Mouse (Mus musculus) lung, embryonic 14.5 days (tissue): Measurements from ENCODE around the gene Bmpr1b. TPM values are rescaled to one million over a fixed set of nuclear protein-coding genes. Genes with fewer than 3 reads are reported as not detected.

ENCODE experiments used
- ATAC-seq: fragments of 200-750 bp; cut with Nextera tagmentation; 2 replicates; pipeline ENCODE4 v1.8.0; 2017; ENCODE audit warnings: mild to moderate bottlenecking, moderate TSS enrichment, moderate library complexity; ENCODE audit not compliant: insufficient read depth
- DNase-seq: peaks from one replicate; pipeline ENCODE4 v3.0.0-alpha.2; 2015
- H3K27ac ChIP-seq: fragments of 300-500 bp; sonication (generic); 2 replicates; pipeline ENCODE4 v1.5.1; 2014; ENCODE audit warnings: low read depth, mild to moderate bottlenecking, moderate library complexity
- H3K27me3 ChIP-seq: fragments of 300-500 bp; sonication (generic); 2 replicates; pipeline ENCODE4 v1.6.1; 2014; ENCODE audit warnings: low read length, control low read depth; ENCODE audit not compliant: insufficient read depth
- H3K36me3 ChIP-seq: fragments of 300-500 bp; sonication (generic); 2 replicates; pipeline ENCODE4 v1.6.1; 2014; ENCODE audit warnings: control low read depth; ENCODE audit not compliant: insufficient read depth
- H3K4me1 ChIP-seq: fragments of 300-500 bp; sonication (generic); 2 replicates; pipeline ENCODE4 v1.6.1; 2014; ENCODE audit warnings: antibody characterized with exemption, control low read depth; ENCODE audit not compliant: insufficient read depth
- H3K4me2 ChIP-seq: fragments of 300-500 bp; sonication (generic); 2 replicates; pipeline ENCODE4 v1.6.1; 2014; ENCODE audit warnings: mild to moderate bottlenecking
- H3K4me3 ChIP-seq: fragments of 300-500 bp; sonication (generic); 2 replicates; pipeline ENCODE4 v1.5.1; 2014; ENCODE audit warnings: low read depth, low read length
- H3K9ac ChIP-seq: fragments of 300-500 bp; sonication (generic); 2 replicates; pipeline ENCODE4 v1.6.1; 2014
- H3K9me3 ChIP-seq: fragments of 300-500 bp; sonication (generic); 2 replicates; pipeline ENCODE4 v1.6.1; 2016; ENCODE audit warnings: low read depth, low read length, control low read depth
- CTCF ChIP-seq: IDR thresholded peaks from 2 replicates; pipeline ENCODE4 v1.5.1; 2016; ENCODE audit warnings: antibody characterized with exemption, low read depth
- WGBS: fragments of 180-500 bp; shearing (Covaris S2); extraction: QIAGEN DNeasy Blood & Tissue Kit; methylation state at CpG from one replicate; pipeline ENCODE4 v1.1.7; 2014; 5-methylcytosine and 5-hydroxymethylcytosine counted together
- polyA plus RNA-seq: library from polyadenylated mRNA; unstranded; fragments of >200 nt; fragmentation: Nextera tagmentation; extraction: Ambion mirVana; gene quantifications from 2 replicates; pipeline ENCODE4 v1.2.1, GENCODE M21; 2014

The Bmpr1b gene
- polyA plus RNA-seq, 1 experiment from 2014 or later: 6.7 TPM

DNA sequence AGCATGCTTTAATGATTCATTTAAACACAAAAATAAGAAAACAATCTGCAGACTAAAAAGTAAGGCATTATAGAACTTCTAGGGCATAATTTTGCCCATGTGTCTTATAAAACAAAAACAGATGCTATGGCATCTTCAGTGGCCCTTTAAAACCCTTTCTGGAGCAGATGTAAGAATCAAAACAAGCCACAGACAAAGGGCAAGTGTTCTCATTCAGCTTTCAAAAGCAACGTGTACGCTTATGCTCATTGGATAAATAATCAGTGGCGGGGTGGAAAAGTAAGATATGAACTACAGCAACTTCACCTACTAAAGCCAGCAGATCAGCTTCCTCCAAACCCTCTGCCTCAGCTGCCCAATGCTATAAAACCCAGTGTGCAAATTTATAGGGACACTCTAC lies 249.6 kb downstream of the Bmpr1b start:
- no peaks in the 10 kb centered on the region for H3K27me3 ChIP-seq
- no peak for TF ChIP-seq CTCF
- no peaks in the 10 kb centered on the region for H3K36me3 ChIP-seq
- no peaks in the 10 kb centered on the region for H3K4me1 ChIP-seq
- WGBS: 40% methylated on average over 3 of the region's 3 CpGs
- DNase-seq (no peak), ATAC-seq (no peak)
- no peak overlapping the region for H3K4me2 ChIP-seq
- H3K4me3 ChIP-seq: no peak overlapping the region
- H3K9ac ChIP-seq: no peak overlapping the region
- no peaks in the 10 kb centered on the region for H3K9me3 ChIP-seq
- no peak overlapping the region for H3K27ac ChIP-seq

DNA sequence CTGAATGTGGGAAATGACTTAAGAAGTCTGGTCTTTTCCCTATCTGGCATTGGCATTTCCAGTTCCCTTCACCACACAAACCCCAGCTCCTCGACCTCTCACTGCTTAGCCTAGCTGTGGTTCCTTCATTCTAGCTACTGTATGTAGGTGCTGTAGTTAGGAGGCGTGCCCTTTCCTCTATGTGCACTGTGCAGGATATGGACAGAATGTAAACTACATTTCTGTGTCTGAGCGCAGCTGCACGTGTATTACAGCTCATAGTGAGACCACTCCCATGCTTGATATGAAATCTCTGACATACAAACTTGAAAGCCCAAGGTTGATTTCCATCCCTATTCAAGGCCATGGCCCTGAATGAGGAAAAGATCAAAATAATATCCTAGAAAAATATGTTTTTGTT lies 252.1 kb downstream of the Bmpr1b start:
- Histone ChIP-seq H3K27me3 (no peaks in the 10 kb centered on the region), H3K4me3 (no peak overlapping the region), H3K36me3 (no peaks in the 10 kb centered on the region), H3K4me1 (no peaks in the 10 kb centered on the region), H3K9me3 (no peaks in the 10 kb centered on the region), H3K27ac (no peak overlapping the region), H3K9ac (no peak overlapping the region), H3K4me2 (no peak overlapping the region)
- no peak for TF ChIP-seq CTCF
- ATAC-seq (no peak), DNase-seq (no peak)
- WGBS: 57% methylated on average over 4 of the region's 4 CpGs

DNA sequence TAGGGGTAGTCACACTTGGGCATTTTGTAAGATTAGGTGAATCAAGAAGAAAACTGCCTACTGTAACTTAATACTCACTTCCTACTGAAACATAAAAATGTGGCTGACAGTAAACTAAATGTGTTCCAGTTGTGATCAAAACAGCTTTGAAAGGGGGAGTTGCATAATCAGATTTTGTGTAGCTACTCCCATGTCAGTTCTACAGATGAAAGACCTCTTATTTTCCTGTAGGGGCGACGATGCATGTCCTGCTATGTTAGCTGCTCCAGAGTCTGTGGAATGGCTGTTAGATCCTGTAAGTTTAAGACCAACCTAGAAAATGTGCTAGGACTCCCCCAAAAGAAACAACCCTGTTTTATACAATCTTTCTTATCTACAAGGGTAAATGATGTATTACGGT lies 253.2 kb downstream of the Bmpr1b start:
- no peak overlapping the region for H3K27ac ChIP-seq
- no peaks in the 10 kb centered on the region for H3K9me3 ChIP-seq
- no peak overlapping the region for H3K4me2 ChIP-seq
- DNase-seq (no peak), ATAC-seq (no peak)
- H3K4me3 ChIP-seq: no peak overlapping the region
- H3K9ac ChIP-seq: no peak overlapping the region
- TF ChIP-seq CTCF: no peak
- H3K36me3 ChIP-seq: no peaks in the 10 kb centered on the region
- H3K4me1 ChIP-seq: no peaks in the 10 kb centered on the region
- H3K27me3 ChIP-seq: no peaks in the 10 kb centered on the region
- 59% methylated on average over 3 of the region's 3 CpGs for whole genome bisulfite sequencing

DNA sequence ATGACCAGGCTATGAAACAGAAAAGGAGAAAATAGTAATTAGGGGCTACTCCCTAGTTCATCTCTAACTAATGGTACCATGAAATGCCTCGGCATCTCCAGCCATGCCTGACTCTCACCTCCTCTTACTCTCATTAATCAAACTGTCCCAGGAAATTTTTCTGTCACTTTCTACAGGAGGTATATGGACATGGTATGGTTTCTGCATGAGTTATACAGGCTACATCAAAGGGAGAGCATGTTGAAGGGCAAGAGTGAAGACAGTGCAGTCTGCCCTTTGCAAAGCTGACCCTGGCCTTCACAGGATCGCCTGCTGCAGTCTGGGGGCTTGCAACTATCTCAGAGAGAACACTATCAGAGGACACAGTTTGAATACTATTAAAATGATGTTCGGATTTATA lies 254.6 kb downstream of the Bmpr1b start:
- Histone ChIP-seq H3K9me3 (no peaks in the 10 kb centered on the region), H3K36me3 (no peaks in the 10 kb centered on the region), H3K4me3 (no peak overlapping the region), H3K4me2 (no peak overlapping the region), H3K27ac (no peak overlapping the region), H3K9ac (no peak overlapping the region), H3K27me3 (no peaks in the 10 kb centered on the region), H3K4me1 (no peaks in the 10 kb centered on the region)
- ATAC-seq: no peak
- 67% methylated on average over 3 of the region's 3 CpGs for WGBS
- no peak for DNase-seq
- TF ChIP-seq CTCF: no peak

DNA sequence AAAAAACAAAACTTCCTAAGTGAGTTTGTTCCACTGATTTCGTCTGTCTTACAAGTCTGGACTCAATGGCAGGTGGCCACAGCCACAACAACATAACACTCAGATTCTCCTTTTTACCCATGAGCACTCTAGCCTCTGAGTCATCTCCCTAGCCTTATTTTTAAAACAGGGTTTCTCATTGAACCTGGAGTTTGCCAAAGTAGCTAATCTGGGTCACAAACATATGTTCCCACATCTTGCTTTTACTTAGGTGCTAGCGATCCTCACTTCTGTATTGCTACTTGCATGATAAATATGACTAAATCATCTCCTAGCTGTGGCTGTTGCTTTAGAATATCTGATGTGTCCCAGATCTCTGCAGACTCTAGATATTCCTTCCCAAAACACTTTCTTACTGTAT lies 260.1 kb downstream of the Bmpr1b start:
- H3K36me3 ChIP-seq: no peaks in the 10 kb centered on the region
- H3K4me3 ChIP-seq: no peak overlapping the region
- no peaks in the 10 kb centered on the region for H3K27me3 ChIP-seq
- H3K4me1 ChIP-seq: no peaks in the 10 kb centered on the region
- no peak for TF ChIP-seq CTCF
- no peak overlapping the region for H3K27ac ChIP-seq
- H3K4me2 ChIP-seq: no peak overlapping the region
- DNase-seq (no peak), ATAC-seq (no peak)
- H3K9ac ChIP-seq: no peak overlapping the region
- WGBS: 89% methylated on average over 2 of the region's 2 CpGs
- H3K9me3 ChIP-seq: no peaks in the 10 kb centered on the region

DNA sequence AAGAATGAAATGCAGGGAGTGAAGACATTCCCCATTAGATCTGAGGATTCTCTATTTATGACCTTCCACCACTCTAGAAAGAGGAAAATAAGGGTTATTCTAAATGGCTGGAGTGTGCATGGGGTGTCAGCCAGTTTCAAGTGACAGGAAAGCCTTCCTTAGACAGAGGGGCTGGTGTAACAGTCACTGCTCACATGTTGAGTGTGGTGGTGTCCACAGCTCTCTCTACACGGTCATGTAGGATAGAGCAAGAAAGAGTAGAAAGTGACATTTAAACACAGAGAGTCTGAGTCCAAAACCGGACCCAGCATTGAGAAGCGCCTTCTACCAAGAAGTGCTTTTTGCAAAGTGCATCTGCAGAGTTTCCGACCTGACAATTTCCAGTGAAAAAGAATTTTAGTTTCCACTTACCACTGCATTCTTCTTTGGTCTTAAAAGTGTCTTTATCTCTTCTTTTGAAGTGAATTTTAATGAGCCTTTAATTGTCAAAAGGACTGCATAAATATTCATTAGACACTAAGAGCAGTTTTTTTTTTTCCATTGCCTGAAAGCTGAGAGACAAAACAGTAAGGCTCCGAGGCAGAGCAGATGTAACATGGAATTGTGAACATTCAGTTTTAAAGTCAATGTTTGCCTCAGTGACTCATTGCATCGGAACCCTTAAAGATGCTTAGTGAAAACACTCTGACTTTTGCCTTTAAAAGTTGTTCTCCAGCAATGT lies 263.2 kb downstream of the Bmpr1b start:
- ATAC-seq (no peak), DNase-seq (no peak)
- Histone ChIP-seq H3K9ac (no peak overlapping the region), H3K9me3 (no peaks in the 10 kb centered on the region), H3K27ac (no peak overlapping the region), H3K4me3 (no peak overlapping the region), H3K4me1 (no peaks in the 10 kb centered on the region), H3K27me3 (no peaks in the 10 kb centered on the region), H3K4me2 (no peak overlapping the region), H3K36me3 (no peaks in the 10 kb centered on the region)
- WGBS: 78% methylated on average over 6 of the region's 6 CpGs
- no peak for TF ChIP-seq CTCF

DNA sequence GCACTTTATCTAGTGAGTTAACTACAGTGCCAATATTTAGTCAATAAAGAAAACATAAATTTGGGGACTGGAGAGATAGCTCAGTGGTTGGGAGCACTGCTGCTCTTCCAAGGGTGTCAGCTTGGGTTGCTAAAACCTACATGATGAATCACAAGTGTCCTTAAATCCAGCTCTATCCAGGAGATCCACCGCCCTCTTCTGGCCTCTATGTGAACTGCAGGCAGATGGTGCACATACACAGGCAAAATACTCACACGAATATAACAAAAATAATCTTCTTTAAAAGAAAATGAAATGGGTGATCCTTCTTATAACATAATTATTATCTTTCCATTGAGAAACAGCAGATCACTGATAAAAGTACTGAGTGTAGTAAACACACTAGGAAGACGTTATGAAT lies 268.9 kb downstream of the Bmpr1b start:
- peak; percentile 35; the same call in 1 of the 2 replicates for TF ChIP-seq CTCF
- DNase-seq (no peak), ATAC-seq (no peak)
- Histone ChIP-seq H3K36me3 (no peaks in the 10 kb centered on the region), H3K4me1 (no peaks in the 10 kb centered on the region; the same call in 1 of the 2 replicates), H3K27me3 (no peaks in the 10 kb centered on the region), H3K4me2 (no peak overlapping the region), H3K9ac (no peak overlapping the region), H3K4me3 (no peak overlapping the region), H3K9me3 (no peaks in the 10 kb centered on the region), H3K27ac (no peak overlapping the region)
- 73% methylated on average over 3 of the region's 3 CpGs for WGBS

DNA sequence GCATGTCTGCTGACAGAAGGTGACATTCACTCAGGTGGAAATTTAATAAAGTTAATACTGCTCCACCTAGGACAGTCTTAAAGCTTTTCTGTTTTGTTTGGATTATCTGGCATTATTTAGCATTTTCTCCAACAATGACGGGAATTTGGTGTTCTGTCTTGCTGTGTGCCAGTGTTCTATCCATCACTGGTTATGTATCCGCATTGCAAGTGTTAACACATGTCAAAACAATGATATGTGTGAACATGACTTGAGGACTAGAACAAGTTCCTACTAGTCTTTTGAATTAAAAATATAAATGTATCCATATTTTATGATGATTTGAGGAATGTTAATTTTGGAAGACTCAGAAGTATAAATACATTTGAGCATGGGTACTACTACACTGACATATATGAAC lies 269.7 kb downstream of the Bmpr1b start:
- no peak overlapping the region for H3K4me2 ChIP-seq
- no peaks in the 10 kb centered on the region for H3K9me3 ChIP-seq
- no peaks in the 10 kb centered on the region; the same call in 1 of the 2 replicates for H3K4me1 ChIP-seq
- WGBS: 66% methylated on average over 2 of the region's 2 CpGs
- no peaks in the 10 kb centered on the region for H3K36me3 ChIP-seq
- no peak for ATAC-seq
- H3K27ac ChIP-seq: no peak overlapping the region
- H3K4me3 ChIP-seq: no peak overlapping the region
- DNase-seq: no peak
- no peaks in the 10 kb centered on the region for H3K27me3 ChIP-seq
- H3K9ac ChIP-seq: no peak overlapping the region
- no peak for TF ChIP-seq CTCF
